In the genomic region with DNA sequence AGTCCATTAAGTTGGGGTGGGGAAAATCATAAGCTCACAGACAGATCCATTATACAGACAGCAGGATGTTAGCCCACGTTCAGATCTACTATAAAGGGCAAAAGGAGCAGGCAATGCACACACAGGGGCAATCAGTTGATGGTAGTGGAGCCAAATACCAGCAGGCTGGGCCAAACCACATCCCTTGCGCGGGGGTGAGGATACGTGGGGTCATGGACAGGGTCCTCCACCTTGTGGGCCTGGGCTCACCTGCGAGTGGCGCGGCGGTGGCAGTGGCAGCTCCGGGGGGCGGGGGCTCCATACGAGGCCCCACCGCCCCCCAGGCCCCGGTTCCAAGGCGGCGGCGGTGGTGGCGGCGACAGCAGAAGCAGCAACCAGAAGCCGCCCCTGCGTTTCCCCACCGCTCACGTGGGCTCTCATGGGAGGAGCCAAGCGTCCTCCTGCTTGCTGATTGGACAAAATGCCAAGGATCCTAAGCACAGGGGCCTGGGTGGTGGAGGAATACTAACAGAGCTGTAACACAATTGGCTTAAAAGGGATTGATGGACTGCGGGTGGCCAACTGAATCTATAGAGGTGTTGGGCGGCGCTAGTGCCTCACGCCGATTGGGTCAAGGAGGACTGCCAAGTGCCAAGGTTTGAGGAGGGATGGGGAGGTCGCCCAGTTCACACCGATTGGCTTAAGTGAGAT, we compare ENCODE assay signal across 8 mouse cellular contexts. TPM values are rescaled to one million over a fixed set of nuclear protein-coding genes. Genes with fewer than 3 reads are reported as not detected.
A peak's percentile ranks its signal among the peaks of the same experiment; 100 is the strongest.
DNase-seq lines count a peak whose midpoint lies in the region; ATAC-seq and TF ChIP-seq lines count a peak whose summit lies in the region.

TSS of gene Elk1 (minus strand) at position 418 of the 690 bp plus-strand sequence.

- 13% methylated on average over 12 of the region's 30 CpGs for WGBS in forebrain, embryonic 16.5 days
- WGBS in lung, embryonic 14.5 days, result 7% methylated on average over 30 of the region's 30 CpGs
- 19% methylated on average over 30 of the region's 30 CpGs for WGBS in olfactory bulb, adult 2 months
- WGBS in thymus, adult 2 months, result 4% methylated on average over 18 of the region's 30 CpGs

- no peak for TF ChIP-seq CTCF in layer of hippocampus, adult 2 months (conservative IDR thresholded peaks at IDR 0.05)
- no peak for TF ChIP-seq CTCF in lung, embryonic 14.5 days (IDR thresholded peaks at IDR 0.05; ENCODE audit: low read depth)
- no peak for TF ChIP-seq CTCF in olfactory bulb, adult 2 months (IDR thresholded peaks at IDR 0.05; ENCODE audit: insufficient read depth, low read depth, low read length)
- TF ChIP-seq CTCF in thymus, adult 2 months (IDR thresholded peaks at IDR 0.05; ENCODE audit: borderline replicate concordance, control insufficient read depth, extremely low read depth, insufficient read depth, low read length, poor library complexity), result no peak

- peak within 1 kb of the TSS; percentile 58 for H3K4me2 ChIP-seq in forebrain, embryonic 16.5 days (ENCODE audit: low read length)
- H3K4me2 ChIP-seq in lung, embryonic 14.5 days, result peak within 1 kb of the TSS; percentile 57

- intact Hi-C loops in heart, postnatal 36 days (cut with DNase I), result no loop called here

- peak within 1 kb of the TSS; percentile 61 for H3K27ac ChIP-seq in ES-E14 (ENCODE audit: insufficient read depth, low read depth, low read length, poor library complexity, severe bottlenecking)
- peak within 1 kb of the TSS; percentile 65 for H3K27ac ChIP-seq in forebrain, embryonic 16.5 days (ENCODE audit: low read length)
- peak within 1 kb of the TSS; percentile 90 for H3K27ac ChIP-seq in layer of hippocampus, adult 2 months
- peak within 1 kb of the TSS; percentile 46; the same call in 1 of the 2 replicates for H3K27ac ChIP-seq in lung, embryonic 14.5 days (ENCODE audit: low read depth)
- peak within 1 kb of the TSS; percentile 86 for H3K27ac ChIP-seq in olfactory bulb, adult 2 months (ENCODE audit: insufficient read depth, low read depth, low read length)
- H3K27ac ChIP-seq in thymus, adult 2 months (ENCODE audit: control insufficient read depth, insufficient read depth, low read length), result no peak within 1 kb of the TSS

- H3K9me3 ChIP-seq in ES-E14 (ENCODE audit: control insufficient read depth, insufficient read depth, low read depth, low read length), result no peaks in the 10 kb centered on the region
- no peaks in the 10 kb centered on the region for H3K9me3 ChIP-seq in forebrain, embryonic 16.5 days (ENCODE audit: control insufficient read depth, low read length)
- H3K9me3 ChIP-seq in lung, embryonic 14.5 days (ENCODE audit: low read depth, low read length), result no peaks in the 10 kb centered on the region

- H3K4me3 ChIP-seq in ES-E14 (ENCODE audit: insufficient read depth in 1 of 2, low read depth in 1 of 2, low read length in 2 of 2, poor library complexity in 1 of 2, severe bottlenecking in 1 of 2), result peak within 1 kb of the TSS; percentile 65 to 85
- peak within 1 kb of the TSS; percentile 61 for H3K4me3 ChIP-seq in forebrain, embryonic 16.5 days (replicated peaks; ENCODE audit: low read length)
- peak within 1 kb of the TSS; percentile 63 for H3K4me3 ChIP-seq in layer of hippocampus, adult 2 months
- peak within 1 kb of the TSS; percentile 57 for H3K4me3 ChIP-seq in lung, embryonic 14.5 days (ENCODE audit: low read depth, low read length)
- peak within 1 kb of the TSS; percentile 85 for H3K4me3 ChIP-seq in olfactory bulb, adult 2 months (ENCODE audit: insufficient read depth, low read depth, low read length)
- peak within 1 kb of the TSS; percentile 72 for H3K4me3 ChIP-seq in thymus, adult 2 months (ENCODE audit: control insufficient read depth, insufficient read depth, low read length)

- H3K27me3 ChIP-seq in forebrain, embryonic 16.5 days (replicated peaks; ENCODE audit: control insufficient read depth, insufficient read depth, low read length), result no peaks in the 10 kb centered on the region
- H3K27me3 ChIP-seq in lung, embryonic 14.5 days (ENCODE audit: insufficient read depth, low read length), result no peaks in the 10 kb centered on the region
- H3K27me3 ChIP-seq in thymus, adult 2 months (ENCODE audit: control insufficient read depth, insufficient read depth, low read length), result no peaks in the 10 kb centered on the region

- no peaks in the 10 kb centered on the region for H3K4me1 ChIP-seq in ES-E14 (ENCODE audit: control insufficient read depth in 2 of 2, insufficient read depth in 2 of 2, low read length in 2 of 2, poor library complexity in 1 of 2)
- peaks cover 5% of the 10 kb centered on the region for H3K4me1 ChIP-seq in forebrain, embryonic 16.5 days (replicated peaks; ENCODE audit: control insufficient read depth, insufficient read depth, low read length)
- no peaks in the 10 kb centered on the region for H3K4me1 ChIP-seq in lung, embryonic 14.5 days (ENCODE audit: insufficient read depth)
- no peaks in the 10 kb centered on the region for H3K4me1 ChIP-seq in olfactory bulb, adult 2 months (ENCODE audit: control insufficient read depth, insufficient read depth, low read length)
- H3K4me1 ChIP-seq in thymus, adult 2 months (replicated peaks; ENCODE audit: control insufficient read depth, insufficient read depth, low read length), result peaks cover 4% of the 10 kb centered on the region

- peak; percentile 97 for ATAC-seq in forebrain, embryonic 16.5 days
- peak; percentile 98 for ATAC-seq in lung, embryonic 14.5 days (ENCODE audit: insufficient read depth)

- TF ChIP-seq POLR2A in olfactory bulb, adult 2 months (IDR thresholded peaks at IDR 0.05; ENCODE audit: insufficient read depth, low read depth, low read length), result peak; percentile 44; the same call in 1 of the 2 replicates
- TF ChIP-seq POLR2A in thymus, adult 2 months (IDR thresholded peaks at IDR 0.05; ENCODE audit: control insufficient read depth, extremely low read depth, insufficient read depth, low read length, poor library complexity), result no peak

- peak within 1 kb of the TSS; percentile 84 for H3K9ac ChIP-seq in ES-E14 (ENCODE audit: insufficient read depth, low read depth, low read length, poor library complexity, severe bottlenecking)
- peak within 1 kb of the TSS; percentile 74 for H3K9ac ChIP-seq in forebrain, embryonic 16.5 days (replicated peaks; ENCODE audit: low read depth, low read length)
- H3K9ac ChIP-seq in lung, embryonic 14.5 days, result peak within 1 kb of the TSS; percentile 59

- in situ Hi-C loops in ES-E14 (cut with MboI; ENCODE audit: low sequenced_read_pairs in 2 of 2, unreplicated experiment in 2 of 2), result no loop called here

- peak; percentile 71 for DNase-seq in ES-E14 (ENCODE audit: low read depth, low spot score)
- DNase-seq in cerebellum, adult 11-12 months, result peak; percentile 94
- peak; percentile 74 to 78 for DNase-seq in heart, postnatal 36 days
- DNase-seq in layer of hippocampus, adult 2 months (ENCODE audit: low spot score in 2 of 2), result peak; percentile 78 to 90
- DNase-seq in lung, embryonic 14.5 days, result peak; percentile 92
- peak; percentile 78 for DNase-seq in thymus, adult 2 months

- no peaks in the 10 kb centered on the region for H3K36me3 ChIP-seq in ES-E14 (ENCODE audit: control insufficient read depth, insufficient read depth, low read length, poor library complexity, severe bottlenecking)
- H3K36me3 ChIP-seq in forebrain, embryonic 16.5 days (ENCODE audit: control insufficient read depth, insufficient read depth), result no peaks in the 10 kb centered on the region
- no peaks in the 10 kb centered on the region for H3K36me3 ChIP-seq in lung, embryonic 14.5 days (ENCODE audit: insufficient read depth)
- no peaks in the 10 kb centered on the region for H3K36me3 ChIP-seq in thymus, adult 2 months (ENCODE audit: control insufficient read depth, insufficient read depth, low read length)

TF ChIP-seq in ES-E14, 5 proteins besides CTCF, POLR2A, EP300 and RAD21:
- TF ChIP-seq MAFK (IDR thresholded peaks at IDR 0.05; ENCODE audit: insufficient read depth, low read depth, low read length), result no peak
- no peak for TF ChIP-seq ZC3H11A (IDR thresholded peaks at IDR 0.05; ENCODE audit: borderline replicate concordance, low read depth, low read length)
- peak; percentile 58; the same call in 1 of the 2 replicates for TF ChIP-seq CHD2 (IDR thresholded peaks at IDR 0.05; ENCODE audit: low read depth, low read length)
- no peak for TF ChIP-seq ZNF384 (IDR thresholded peaks at IDR 0.05; ENCODE audit: low read depth, low read length)
- TF ChIP-seq HCFC1 (IDR thresholded peaks at IDR 0.05; ENCODE audit: borderline replicate concordance, insufficient read depth, low read length), result no peak

RNA-seq across cellular contexts. Expression of gene Elk1, which starts in this region (rescaled TPM):
- 8.2 and 8.4 TPM in 2 replicates for total RNA-seq in ES-E14 (2012; rRNA removed)
- polyA plus RNA-seq in forebrain, embryonic 16.5 days (2015; fragmentation: Nextera tagmentation; extraction: Ambion mirVana), result 24.1 and 27.4 TPM in 2 replicates
- total RNA-seq in heart, postnatal 36 days (2021), result 1 to 10 TPM; 9.6 to 9.9 TPM
- 10 to 100 TPM; 84.6 to 91.5 TPM for total RNA-seq in layer of hippocampus, adult 2 months (2021)
- polyA plus RNA-seq in lung, embryonic 14.5 days (2014; fragmentation: Nextera tagmentation; extraction: Ambion mirVana), result 7.7 and 8.0 TPM in 2 replicates
- polyA plus RNA-seq in olfactory bulb, adult 2 months (2012; ENCODE audit: insufficient read depth, insufficient read length, low replicate concordance, missing spikeins), result not detected in 2 replicates
- polyA plus RNA-seq in thymus, adult 2 months (2012; rRNA removed), result 17.4 and 19.4 TPM in 2 replicates
